Mouse (Mus musculus) embryonic facial prominence, embryonic 13.5 days (tissue): Measurements from ENCODE around the gene Svs5. TPM values are rescaled to one million over a fixed set of nuclear protein-coding genes. Genes with fewer than 3 reads are reported as not detected.

ENCODE experiments used
- ATAC-seq: fragments of 200-750 bp; cut with Nextera tagmentation; 2 replicates; pipeline ENCODE4 v1.8.0; 2017; ENCODE audit warnings: low read depth; ENCODE audit not compliant: insufficient number of reproducible peaks, insufficient read depth, low FRiP score, low TSS enrichment
- H3K27ac ChIP-seq: fragments of 300-500 bp; sonication (generic); 2 replicates; pipeline ENCODE4 v1.5.1; 2015; ENCODE audit warnings: moderate library complexity, mild to moderate bottlenecking, inconsistent platforms
- H3K27me3 ChIP-seq: fragments of 300-500 bp; sonication (generic); 2 replicates; pipeline ENCODE4 v1.6.1; 2015; ENCODE audit warnings: mild to moderate bottlenecking, inconsistent platforms
- H3K36me3 ChIP-seq: fragments of 300-500 bp; sonication (generic); 2 replicates; pipeline ENCODE4 v1.6.1; 2015; ENCODE audit warnings: mild to moderate bottlenecking, inconsistent platforms
- H3K4me1 ChIP-seq: fragments of 300-500 bp; sonication (generic); 2 replicates; pipeline ENCODE4 v1.6.1; 2015; ENCODE audit warnings: inconsistent platforms
- H3K4me2 ChIP-seq: fragments of 300-500 bp; sonication (generic); 2 replicates; pipeline ENCODE4 v1.6.1; 2015; ENCODE audit warnings: moderate library complexity, mild to moderate bottlenecking, inconsistent platforms
- H3K4me3 ChIP-seq: fragments of 300-500 bp; sonication (generic); 2 replicates; pipeline ENCODE4 v1.5.1; 2015; ENCODE audit warnings: mild to moderate bottlenecking, inconsistent platforms
- H3K9ac ChIP-seq: fragments of 300-500 bp; sonication (generic); 2 replicates; pipeline ENCODE4 v1.6.1; 2015; ENCODE audit warnings: mild to moderate bottlenecking, inconsistent platforms
- H3K9me3 ChIP-seq: fragments of 300-500 bp; sonication (generic); 2 replicates; pipeline ENCODE4 v1.6.1; 2016; ENCODE audit warnings: inconsistent platforms
- WGBS: fragments of 180-500 bp; shearing (Covaris S2); methylation state at CpG from one replicate; pipeline ENCODE4 v1.1.7; 2015; ENCODE audit warnings: mixed read lengths; 5-methylcytosine and 5-hydroxymethylcytosine counted together
- polyA plus RNA-seq: library from polyadenylated mRNA; unstranded; fragments of >200 nt; fragmentation: Nextera tagmentation; extraction: Ambion mirVana; gene quantifications from 2 replicates; pipeline ENCODE4 v1.2.1, GENCODE M21; 2015

Gene Svs5
- polyA plus RNA-seq, 1 experiment from 2014 or later, result not detected

- no peak overlapping the region for H3K4me2 ChIP-seq
- no peaks in the 10 kb centered on the region for H3K9me3 ChIP-seq
- H3K4me3 ChIP-seq, result no peak overlapping the region
- 84% methylated on average over 3 of the region's 3 CpGs for WGBS
- no peak for ATAC-seq
- H3K36me3 ChIP-seq, result no peaks in the 10 kb centered on the region
- no peak overlapping the region for H3K27ac ChIP-seq
- H3K4me1 ChIP-seq, result no peaks in the 10 kb centered on the region
- no peak overlapping the region for H3K9ac ChIP-seq
- peaks cover 6% of the 10 kb centered on the region for H3K27me3 ChIP-seq
Observed at GRCm38 (mm10) chr2:164358373-164358772, 25.8 kb downstream of the Svs5 start.

- Histone ChIP-seq H3K27ac (no peak overlapping the region), H3K27me3 (peaks cover 6% of the 10 kb centered on the region), H3K9me3 (no peaks in the 10 kb centered on the region), H3K4me2 (no peak overlapping the region), H3K4me1 (no peaks in the 10 kb centered on the region), H3K4me3 (no peak overlapping the region), H3K36me3 (no peaks in the 10 kb centered on the region), H3K9ac (no peak overlapping the region)
- 82% methylated on average over 5 of the region's 5 CpGs for WGBS
- no peak for ATAC-seq
Observed at GRCm38 (mm10) chr2:164359031-164359430, 26.5 kb downstream of the Svs5 start.

DNA sequence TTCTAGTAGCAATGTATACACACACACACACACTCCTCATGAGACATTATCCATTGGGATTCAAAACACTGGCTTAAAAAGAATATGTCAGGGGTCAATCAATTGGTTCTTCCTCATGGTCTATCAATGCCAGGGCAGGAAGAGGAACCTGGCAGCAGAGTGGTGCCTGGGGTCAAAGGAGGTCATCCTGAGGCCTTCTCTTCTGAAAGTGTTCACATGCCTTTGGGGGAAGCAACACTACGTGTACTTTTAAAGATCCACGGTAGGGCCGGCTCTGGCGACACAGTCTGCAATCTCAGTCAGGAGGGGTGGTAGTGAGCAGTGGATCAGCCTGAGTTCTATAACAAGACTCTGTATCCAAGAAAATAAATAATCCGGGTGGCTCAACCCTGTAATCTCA is 27.1 kb downstream of the Svs5 start:
- no peak overlapping the region for H3K4me3 ChIP-seq

GRCm38 (mm10) chr2:164360974-164361657 is 28.6 kb downstream of the Svs5 start:
- Histone ChIP-seq H3K27ac (no peak overlapping the region), H3K4me1 (no peaks in the 10 kb centered on the region), H3K4me2 (no peak overlapping the region), H3K9ac (no peak overlapping the region), H3K36me3 (no peaks in the 10 kb centered on the region), H3K9me3 (no peaks in the 10 kb centered on the region; the same call in 1 of the 2 replicates), H3K4me3 (no peak overlapping the region), H3K27me3 (peaks cover 6% of the 10 kb centered on the region)
- ATAC-seq, result no peak
- WGBS, result 35% methylated on average over 13 of the region's 13 CpGs

More for the DNA sequence above, 27.1 kb downstream of the Svs5 start:
- no peaks in the 10 kb centered on the region for H3K9me3 ChIP-seq
- peaks cover 6% of the 10 kb centered on the region for H3K27me3 ChIP-seq
- H3K36me3 ChIP-seq, result no peaks in the 10 kb centered on the region
- no peak overlapping the region for H3K27ac ChIP-seq
- no peak overlapping the region for H3K4me2 ChIP-seq
- H3K9ac ChIP-seq, result no peak overlapping the region
- no peak for ATAC-seq
- no peaks in the 10 kb centered on the region for H3K4me1 ChIP-seq
- 72% methylated on average over 5 of the region's 5 CpGs for WGBS

- Histone ChIP-seq H3K36me3 (no peaks in the 10 kb centered on the region), H3K27ac (no peak overlapping the region), H3K4me1 (no peaks in the 10 kb centered on the region), H3K27me3 (peaks cover 6% of the 10 kb centered on the region), H3K4me2 (no peak overlapping the region), H3K9ac (no peak overlapping the region), H3K9me3 (no peaks in the 10 kb centered on the region; the same call in 1 of the 2 replicates), H3K4me3 (no peak overlapping the region)
- no peak for ATAC-seq
- WGBS, result 68% methylated on average over 3 of the region's 3 CpGs
Observed at GRCm38 (mm10) chr2:164366947-164367346, 34.4 kb downstream of the Svs5 start.

DNA sequence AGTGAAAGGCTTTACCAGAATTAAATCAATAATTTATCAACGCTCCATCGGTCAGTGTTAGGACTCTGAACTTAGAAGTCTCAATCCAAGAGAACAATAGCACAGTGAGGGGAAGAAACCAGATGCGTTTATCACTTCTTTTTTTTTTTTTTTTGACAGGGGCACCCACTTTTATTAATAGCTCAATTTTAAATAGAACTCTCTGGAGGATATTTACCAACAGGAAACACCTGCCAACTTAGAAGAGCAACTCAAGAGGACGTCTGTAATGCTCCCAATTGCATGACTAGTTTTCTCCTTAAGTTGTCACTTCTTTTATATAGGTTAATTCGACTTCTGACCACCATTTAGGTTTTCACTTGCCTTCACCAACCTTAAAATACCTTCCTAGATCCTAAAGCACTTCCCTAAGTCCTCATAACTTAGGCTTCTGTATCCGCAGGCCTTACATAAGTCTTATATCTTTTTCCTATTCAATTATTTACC is 36.1 kb downstream of the Svs5 start:
- ATAC-seq, result no peak
- Histone ChIP-seq H3K36me3 (no peaks in the 10 kb centered on the region), H3K9me3 (no peaks in the 10 kb centered on the region; the same call in 1 of the 2 replicates), H3K9ac (no peak overlapping the region), H3K4me1 (no peaks in the 10 kb centered on the region), H3K27ac (no peak overlapping the region), H3K27me3 (no peaks in the 10 kb centered on the region), H3K4me2 (no peak overlapping the region), H3K4me3 (no peak overlapping the region)
- 82% methylated on average over 6 of the region's 6 CpGs for WGBS

DNA sequence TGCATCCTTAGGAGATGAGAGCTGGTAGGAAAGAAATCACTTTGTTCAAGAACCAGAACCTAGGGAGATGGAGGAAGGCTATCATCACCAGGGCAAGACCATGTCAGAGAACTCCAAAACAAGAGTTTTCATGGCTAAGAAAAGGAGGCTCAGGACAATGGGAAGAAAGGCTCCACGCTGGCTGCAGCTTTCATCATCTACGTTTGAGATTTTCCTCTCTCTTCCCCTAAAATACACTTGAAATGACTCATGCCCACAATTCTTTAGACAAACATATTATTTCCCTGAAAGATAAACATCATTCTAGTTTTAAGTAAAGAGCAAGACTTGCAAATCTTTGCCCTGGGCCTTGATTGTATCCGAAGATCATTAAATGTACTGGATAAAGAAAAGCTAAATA is 38.8 kb downstream of the Svs5 start:
- no peak overlapping the region for H3K4me3 ChIP-seq
- WGBS, result 81% methylated on average over 3 of the region's 3 CpGs
- H3K9me3 ChIP-seq, result no peaks in the 10 kb centered on the region
- H3K4me2 ChIP-seq, result no peak overlapping the region
- no peak overlapping the region for H3K27ac ChIP-seq
- no peak for ATAC-seq
- no peaks in the 10 kb centered on the region for H3K36me3 ChIP-seq
- H3K27me3 ChIP-seq, result no peaks in the 10 kb centered on the region
- no peaks in the 10 kb centered on the region for H3K4me1 ChIP-seq
- H3K9ac ChIP-seq, result no peak overlapping the region

DNA sequence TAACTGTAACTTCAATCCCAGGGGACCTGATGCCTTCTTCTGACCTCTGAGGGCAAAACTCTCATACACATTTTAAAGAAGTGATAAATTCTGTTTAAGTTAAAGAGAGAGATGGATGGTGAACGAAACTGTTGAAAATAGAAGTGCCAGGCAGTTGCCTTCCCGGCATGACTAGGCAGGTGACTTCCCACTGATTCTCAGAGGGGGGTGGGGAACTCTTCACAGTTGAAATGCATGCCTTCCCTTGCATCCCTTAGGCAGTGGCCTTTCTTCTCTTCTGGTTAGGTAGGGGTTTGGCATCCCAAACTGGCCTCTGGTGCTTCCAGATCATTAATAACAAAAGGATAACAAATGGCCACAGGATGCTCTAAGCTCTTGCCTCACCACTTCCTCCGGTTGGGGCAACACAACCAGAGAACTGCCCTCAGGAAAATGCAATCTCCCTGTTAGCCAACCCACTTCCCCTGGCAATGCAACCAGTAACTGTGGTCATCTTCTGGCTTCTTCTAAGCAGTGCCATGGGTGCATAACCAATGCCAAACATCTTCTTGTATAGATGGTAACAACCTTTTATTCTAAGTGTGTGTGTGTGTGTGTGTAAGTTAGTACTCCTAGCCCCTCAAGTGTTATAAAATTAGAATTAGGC is 40.0 kb downstream of the Svs5 start:
- 31% methylated on average over 3 of the region's 3 CpGs for WGBS
- ATAC-seq, result no peak
- no peak overlapping the region for H3K4me2 ChIP-seq
- no peaks in the 10 kb centered on the region for H3K27me3 ChIP-seq
- H3K9ac ChIP-seq, result no peak overlapping the region
- H3K36me3 ChIP-seq, result no peaks in the 10 kb centered on the region
- H3K9me3 ChIP-seq, result no peaks in the 10 kb centered on the region
- H3K4me1 ChIP-seq, result no peaks in the 10 kb centered on the region
- H3K27ac ChIP-seq, result no peak overlapping the region
- H3K4me3 ChIP-seq, result no peak overlapping the region

DNA sequence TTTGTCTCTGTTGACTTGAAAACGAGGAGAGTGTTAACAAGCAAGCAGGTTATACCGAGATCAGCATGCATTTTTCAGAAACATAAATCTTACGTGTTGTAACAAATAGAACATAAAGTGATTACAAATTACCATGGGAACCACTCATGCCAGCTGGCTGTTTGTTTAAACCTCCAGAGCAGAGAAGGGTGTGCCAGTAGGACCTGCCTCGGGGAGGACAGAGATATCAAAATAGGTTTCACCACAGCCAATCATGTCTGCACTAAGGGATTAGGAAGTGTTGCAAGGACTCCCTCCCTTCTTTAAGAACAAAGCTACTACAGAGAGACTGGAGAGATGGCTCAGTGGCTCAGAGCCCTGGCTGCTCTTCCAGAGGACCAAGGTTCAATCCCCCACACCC is 40.6 kb downstream of the Svs5 start:
- ATAC-seq, result no peak
- Histone ChIP-seq H3K27me3 (no peaks in the 10 kb centered on the region), H3K4me1 (no peaks in the 10 kb centered on the region), H3K9me3 (no peaks in the 10 kb centered on the region), H3K4me3 (no peak overlapping the region), H3K4me2 (no peak overlapping the region), H3K27ac (no peak overlapping the region), H3K9ac (no peak overlapping the region), H3K36me3 (no peaks in the 10 kb centered on the region)
- 54% methylated on average over 4 of the region's 4 CpGs for WGBS

DNA sequence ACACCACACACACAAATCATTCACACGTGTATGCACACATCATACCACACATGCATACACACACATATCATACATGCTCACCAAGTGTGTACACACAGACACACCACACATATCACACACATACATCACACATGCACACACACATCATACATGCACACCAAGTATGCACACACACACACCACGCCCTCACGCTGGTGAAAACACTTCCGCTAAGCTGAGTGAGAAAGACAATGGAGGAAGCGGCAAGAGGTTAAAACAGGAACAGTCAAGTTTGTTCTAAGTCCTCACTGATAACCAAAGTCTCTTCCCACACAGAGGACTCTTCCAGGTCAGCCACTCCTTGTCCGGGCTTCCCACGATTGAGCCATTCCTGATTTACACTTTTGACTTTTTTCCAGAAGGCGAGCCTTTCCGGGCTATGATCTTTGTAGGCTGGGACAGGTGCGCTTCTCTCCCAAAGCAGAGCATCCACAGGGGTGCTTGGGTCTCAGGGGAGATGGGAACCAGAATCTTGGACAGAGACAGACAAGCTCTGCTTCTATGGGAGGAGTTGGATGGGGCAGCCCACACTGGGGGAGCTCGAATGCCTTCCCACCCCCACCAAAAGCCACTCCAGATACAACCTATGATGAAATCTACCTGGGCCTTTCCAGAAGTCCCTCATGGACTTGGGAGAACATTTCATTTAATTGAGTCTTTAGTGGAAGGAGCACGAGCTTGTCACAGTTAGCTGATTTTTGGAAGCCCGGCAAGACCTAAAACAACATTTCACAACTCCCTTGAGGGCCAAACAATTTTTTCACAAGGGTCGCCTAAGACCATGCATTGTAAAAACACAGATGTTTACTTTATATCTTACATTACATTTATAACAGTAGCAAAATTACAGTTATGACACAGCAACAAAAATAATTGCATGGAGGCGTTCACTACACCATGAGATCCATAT is 45.2 kb downstream of the Svs5 start:
- Histone ChIP-seq H3K27ac (no peak overlapping the region), H3K27me3 (no peaks in the 10 kb centered on the region), H3K36me3 (no peaks in the 10 kb centered on the region), H3K4me1 (no peaks in the 10 kb centered on the region), H3K9ac (no peak overlapping the region), H3K4me3 (no peak overlapping the region), H3K4me2 (no peak overlapping the region), H3K9me3 (no peaks in the 10 kb centered on the region)
- no peak for ATAC-seq
- 86% methylated on average over 15 of the region's 15 CpGs for WGBS

GRCm38 (mm10) chr2:164381726-164382125 is 49.2 kb downstream of the Svs5 start:
- Histone ChIP-seq H3K36me3 (no peaks in the 10 kb centered on the region), H3K9ac (no peak overlapping the region), H3K9me3 (no peaks in the 10 kb centered on the region), H3K27me3 (peaks cover 5% of the 10 kb centered on the region), H3K4me2 (no peak overlapping the region), H3K4me1 (peaks cover 11% of the 10 kb centered on the region), H3K27ac (no peak overlapping the region), H3K4me3 (no peak overlapping the region)
- WGBS, result 79% methylated on average over 8 of the region's 8 CpGs
- no peak for ATAC-seq
